In genomic region chr2:119896553-119897089, GRCm38 (mm10) we compare ENCODE assay signal across 8 mouse cellular contexts. TPM values are rescaled to one million over a fixed set of nuclear protein-coding genes. Genes with fewer than 3 reads are reported as not detected.
DNase-seq lines count a peak whose midpoint lies in the region; ATAC-seq and TF ChIP-seq lines count a peak whose summit lies in the region.

No protein-coding gene starts in this region.

- H3K4me3 ChIP-seq in testis, adult 2 months (ENCODE audit: control insufficient read depth, low read depth, low read length) = peak overlapping the region; percentile 88
- peak overlapping the region; percentile 51 for H3K4me3 ChIP-seq in forebrain, embryonic 13.5 days
- H3K4me3 ChIP-seq in limb, embryonic 11.5 days (ENCODE audit: low read depth, low read length) = peak overlapping the region; percentile 39

- H3K27ac ChIP-seq in testis, adult 2 months (ENCODE audit: control insufficient read depth, insufficient read depth, low read depth, low read length) = peak overlapping the region; percentile 94
- peak overlapping the region; percentile 87 for H3K27ac ChIP-seq in forebrain, embryonic 13.5 days
- H3K27ac ChIP-seq in limb, embryonic 11.5 days (replicated peaks; ENCODE audit: low read depth, low read length) = no peak overlapping the region

- no peak for TF ChIP-seq POLR2A in testis, adult 2 months (IDR thresholded peaks at IDR 0.05; ENCODE audit: control insufficient read depth, low read depth, low read length)

- peak; percentile 67 for ATAC-seq in forebrain, embryonic 13.5 days
- ATAC-seq in limb, embryonic 11.5 days (ENCODE audit: insufficient number of reproducible peaks, low FRiP score, low TSS enrichment, low read depth) = peak; percentile 79

- peaks cover 7% of the 10 kb centered on the region for H3K4me1 ChIP-seq in testis, adult 2 months (ENCODE audit: control insufficient read depth, insufficient read depth, low read length)
- peaks cover 20% of the 10 kb centered on the region for H3K4me1 ChIP-seq in forebrain, embryonic 13.5 days
- H3K4me1 ChIP-seq in limb, embryonic 11.5 days (ENCODE audit: control insufficient read depth, insufficient read depth, low read length) = peaks cover 8% of the 10 kb centered on the region

- peak overlapping the region; percentile 67 for H3K9ac ChIP-seq in forebrain, embryonic 13.5 days
- no peak overlapping the region for H3K9ac ChIP-seq in limb, embryonic 11.5 days (ENCODE audit: low read length)

- 17% methylated on average over 19 of the region's 19 CpGs for WGBS in forebrain, embryonic 13.5 days
- WGBS in limb, embryonic 11.5 days = 16% methylated on average over 19 of the region's 19 CpGs

- peak overlapping the region; percentile 69 for H3K4me2 ChIP-seq in forebrain, embryonic 13.5 days
- peak overlapping the region; percentile 91 for H3K4me2 ChIP-seq in limb, embryonic 11.5 days (ENCODE audit: low read depth, severe bottlenecking)

- no peaks in the 10 kb centered on the region for H3K9me3 ChIP-seq in forebrain, embryonic 13.5 days (replicated peaks)
- H3K9me3 ChIP-seq in limb, embryonic 11.5 days (ENCODE audit: control insufficient read depth, low read length) = no peaks in the 10 kb centered on the region

- H3K27me3 ChIP-seq in testis, adult 2 months (ENCODE audit: control insufficient read depth, insufficient read depth, low read length) = no peaks in the 10 kb centered on the region
- H3K27me3 ChIP-seq in forebrain, embryonic 13.5 days = no peaks in the 10 kb centered on the region
- no peaks in the 10 kb centered on the region for H3K27me3 ChIP-seq in limb, embryonic 11.5 days (ENCODE audit: control insufficient read depth, insufficient read depth, low read length)

- no peaks in the 10 kb centered on the region for H3K36me3 ChIP-seq in testis, adult 2 months (ENCODE audit: control insufficient read depth, insufficient read depth, low read length)
- no peaks in the 10 kb centered on the region for H3K36me3 ChIP-seq in forebrain, embryonic 13.5 days (ENCODE audit: poor library complexity, severe bottlenecking)
- no peaks in the 10 kb centered on the region for H3K36me3 ChIP-seq in limb, embryonic 11.5 days (ENCODE audit: control insufficient read depth, insufficient read depth, low read length)

- no peak for TF ChIP-seq CTCF in testis, adult 2 months (IDR thresholded peaks at IDR 0.05; ENCODE audit: control insufficient read depth, insufficient read depth, insufficient replicate concordance, low read depth, low read length)

- DNase-seq in testis, postnatal 14 days (ENCODE audit: low spot score) = no peak
- DNase-seq in limb, embryonic 11.5 days (ENCODE audit: low spot score) = peak; percentile 21
- peak; percentile 41 for DNase-seq in naive thymus-derived CD4-positive, alpha-beta T cell, adult 2 months (ENCODE audit: low read depth)
- DNase-seq in testis, postnatal 10 days (ENCODE audit: low spot score) = no peak
- no peak for DNase-seq in ovary, postnatal 10 days (ENCODE audit: low spot score)
- no peak for DNase-seq in adrenal gland, adult 2 months

RNA-seq across cellular contexts. Expression of gene Mga, which starts 0.4 kb away (rescaled TPM):
- 17.5 and 20.3 TPM in 2 replicates for polyA plus RNA-seq in testis, adult 2 months (2012; rRNA removed)
- 28.5 and 28.8 TPM in 2 replicates for polyA plus RNA-seq in forebrain, embryonic 13.5 days (2015; fragmentation: Nextera tagmentation; extraction: Ambion mirVana)
- polyA plus RNA-seq in limb, embryonic 11.5 days (2014; fragmentation: Nextera tagmentation; extraction: Ambion mirVana) = 33.1 and 36.0 TPM in 2 replicates
- total RNA-seq in adrenal gland, adult 2 months (2021) = 10 to 100 TPM; 40.5 to 43.6 TPM
- 8.1 and 10.3 TPM in 2 replicates for polyA plus RNA-seq in adrenal gland, adult 2 months (2012; rRNA removed)

Comparison
In these comparisons a context has a peak if more than half of its experiments do, and no peak if none do; other contexts are left out.
1. DNase-seq: peak in limb, embryonic 11.5 days (single experiment) and naive thymus-derived CD4-positive, alpha-beta T cell, adult 2 months (single experiment); none in testis, postnatal 14 days (single experiment), testis, postnatal 10 days (single experiment), ovary, postnatal 10 days (single experiment) and adrenal gland, adult 2 months (single experiment).
2. Peak in every context shown above with its lines, with median percentiles within 50 percentile points of each other: H3K4me3 ChIP-seq.